Mouse (Mus musculus): Measurements from ENCODE around the gene Stk24.

The Stk24 gene

DNA sequence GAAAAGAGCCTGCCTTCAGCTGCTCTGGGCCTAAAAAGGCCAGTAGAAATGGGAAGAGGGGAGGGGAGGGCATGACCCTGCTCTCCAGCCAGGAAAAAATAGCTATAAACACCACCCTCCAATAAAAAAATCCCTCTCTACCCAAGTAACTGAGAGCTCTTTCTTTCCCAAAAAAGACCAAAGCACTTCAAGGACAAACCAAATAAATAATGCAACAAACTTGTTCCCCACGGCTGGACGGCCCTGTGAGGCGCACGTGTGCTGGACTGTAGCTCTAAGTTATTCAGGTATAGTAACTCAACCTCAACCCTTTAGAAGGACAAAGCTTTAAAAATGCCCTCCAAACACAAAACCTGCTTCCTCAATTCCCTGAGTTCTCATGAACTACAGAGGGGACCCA, 28.1 kb downstream of the Stk24 start:
- no peak for DNase-seq (ENCODE audit: low spot score in 2 of 2)

- no peak for DNase-seq (ENCODE audit: low spot score in 2 of 2)
Measured at GRCm38 (mm10) chr14:121350011-121350410, 29.8 kb downstream of the Stk24 start.

- DNase-seq (ENCODE audit: low spot score in 2 of 2), result no peak
Measured at GRCm38 (mm10) chr14:121349291-121349690, 30.5 kb downstream of the Stk24 start.

DNA sequence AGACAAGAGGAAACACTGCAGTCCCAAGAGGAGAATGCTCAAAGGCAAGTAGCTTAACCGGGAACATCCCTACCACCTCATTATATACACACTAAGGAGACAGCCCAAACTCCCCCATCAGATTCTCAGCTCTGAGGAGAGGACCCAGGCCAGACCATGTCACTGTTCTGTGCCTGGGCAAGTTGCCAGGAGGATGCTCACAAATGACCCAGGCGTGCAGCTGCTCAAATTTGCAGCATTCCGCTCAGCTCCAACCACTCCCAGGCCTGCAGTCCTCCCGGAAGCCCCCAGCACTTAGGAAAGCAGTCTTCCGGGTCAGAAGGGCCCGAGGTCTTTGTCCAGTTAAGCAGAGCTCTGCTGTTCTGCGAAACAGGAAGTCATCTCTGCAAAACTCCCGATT, 31.6 kb downstream of the Stk24 start:
- DNase-seq (ENCODE audit: low spot score in 2 of 2), result peak; percentile 54 to 73

- DNase-seq (ENCODE audit: low spot score in 2 of 2), result no peak
Measured at GRCm38 (mm10) chr14:121347134-121347533, 32.7 kb downstream of the Stk24 start.

GRCm38 (mm10) chr14:121346654-121347053, 33.2 kb downstream of the Stk24 start:
- DNase-seq (ENCODE audit: low spot score in 2 of 2), result no peak

DNA sequence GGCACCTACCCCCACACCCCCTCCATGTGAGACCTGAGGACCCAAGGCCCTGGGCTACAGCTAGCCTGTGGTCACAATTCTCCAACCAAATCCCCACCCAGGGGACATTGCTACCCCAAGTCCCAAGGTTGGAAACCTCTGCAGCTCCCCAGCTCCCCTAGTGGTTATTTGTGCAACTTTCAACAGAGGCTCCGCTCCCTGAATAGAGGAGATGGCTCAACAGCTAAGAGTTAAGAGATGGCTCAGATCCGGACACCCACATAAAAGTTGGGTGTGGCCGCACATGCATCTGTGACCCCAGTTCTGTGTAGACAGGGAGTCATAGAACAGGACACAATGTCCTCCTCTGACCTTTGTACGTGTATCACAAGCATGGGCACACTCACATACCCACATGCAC, 33.8 kb downstream of the Stk24 start:
- no peak for DNase-seq (ENCODE audit: low spot score in 2 of 2)

DNA sequence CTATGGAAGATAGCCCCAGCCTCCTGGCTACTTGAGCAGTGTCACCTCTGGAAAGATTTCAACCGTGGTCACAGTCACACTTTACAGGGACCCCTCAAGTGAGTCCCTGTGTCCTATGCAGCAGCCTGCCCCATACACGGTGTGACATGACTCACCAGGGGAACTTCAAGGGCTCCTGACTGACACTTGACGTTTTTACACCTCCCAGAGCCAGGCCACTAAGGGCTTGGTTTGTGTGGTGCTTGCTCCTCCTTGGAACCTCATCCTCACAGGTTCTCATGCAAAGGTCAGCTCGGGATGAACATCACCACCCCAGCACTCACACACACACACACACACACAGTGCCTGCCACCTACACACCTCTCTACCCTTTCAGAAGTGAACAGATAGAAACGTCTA, 34.9 kb downstream of the Stk24 start:
- DNase-seq (ENCODE audit: low spot score in 2 of 2), result no peak

GRCm38 (mm10) chr14:121342885-121343284, 36.9 kb downstream of the Stk24 start:
- DNase-seq (ENCODE audit: low spot score in 2 of 2), result no peak

GRCm38 (mm10) chr14:121339951-121340401, 39.8 kb downstream of the Stk24 start:
- DNase-seq (ENCODE audit: low spot score in 2 of 2), result peak; percentile 32 to 64

DNA sequence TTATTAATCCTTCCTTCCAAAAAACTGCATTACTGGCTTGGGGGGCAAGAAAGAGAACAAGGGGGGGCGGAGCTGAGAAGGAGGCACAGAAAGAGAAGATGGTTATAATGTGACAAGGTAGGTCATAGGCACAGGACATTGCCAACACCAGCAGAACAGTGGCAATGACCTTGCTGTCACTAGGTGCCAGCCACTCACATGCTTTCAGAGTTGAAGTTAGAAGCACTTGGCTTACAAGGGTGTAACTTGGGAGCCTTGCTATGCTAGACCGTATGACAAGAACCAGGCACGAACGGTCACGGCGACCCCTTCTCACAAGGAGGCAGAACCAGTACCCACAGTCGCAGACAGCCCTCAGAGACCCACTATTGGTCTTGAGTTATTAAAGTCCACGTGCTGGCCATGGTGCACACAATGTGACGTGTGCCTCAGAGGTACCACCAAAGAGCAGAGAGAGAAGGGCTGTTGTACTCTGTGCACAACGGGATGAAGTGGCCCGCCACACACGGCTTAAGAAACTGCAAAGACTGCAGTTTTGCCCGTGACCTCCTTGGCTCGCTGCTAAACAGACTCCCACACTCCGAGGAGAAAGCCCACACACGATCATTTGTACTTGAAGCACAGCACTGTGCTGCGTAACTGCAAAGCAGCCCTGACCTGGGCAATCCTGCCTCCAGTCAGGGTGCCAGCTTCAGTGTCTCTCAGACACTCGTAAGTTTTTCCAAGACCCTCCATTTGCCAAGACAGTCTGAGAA, 40.8 kb downstream of the Stk24 start:
- DNase-seq (ENCODE audit: low spot score in 2 of 2), result peak in 1 of 2 experiments; percentile 38

DNA sequence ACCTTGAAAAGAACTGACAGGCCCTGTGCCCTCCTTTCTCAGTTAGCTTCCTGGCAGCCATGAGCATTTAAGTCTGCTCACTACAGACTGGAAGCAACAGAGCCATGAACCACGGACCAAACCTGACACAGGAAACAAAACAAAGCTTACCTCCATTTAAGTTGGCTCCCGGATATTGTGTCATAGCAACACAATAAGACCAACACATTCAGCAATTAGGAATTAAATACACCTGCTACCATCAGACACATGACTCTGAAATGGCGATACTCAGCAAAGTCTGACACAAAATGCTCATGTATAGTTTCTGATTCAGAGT, 49.8 kb downstream of the Stk24 start:
- no peak for DNase-seq (ENCODE audit: low spot score in 2 of 2)

- DNase-seq (ENCODE audit: low spot score in 2 of 2), result no peak
Measured at GRCm38 (mm10) chr14:121329401-121330089, 50.3 kb downstream of the Stk24 start.

- DNase-seq (ENCODE audit: low spot score in 2 of 2), result no peak
Measured at GRCm38 (mm10) chr14:121328878-121329277, 50.9 kb downstream of the Stk24 start.

DNA sequence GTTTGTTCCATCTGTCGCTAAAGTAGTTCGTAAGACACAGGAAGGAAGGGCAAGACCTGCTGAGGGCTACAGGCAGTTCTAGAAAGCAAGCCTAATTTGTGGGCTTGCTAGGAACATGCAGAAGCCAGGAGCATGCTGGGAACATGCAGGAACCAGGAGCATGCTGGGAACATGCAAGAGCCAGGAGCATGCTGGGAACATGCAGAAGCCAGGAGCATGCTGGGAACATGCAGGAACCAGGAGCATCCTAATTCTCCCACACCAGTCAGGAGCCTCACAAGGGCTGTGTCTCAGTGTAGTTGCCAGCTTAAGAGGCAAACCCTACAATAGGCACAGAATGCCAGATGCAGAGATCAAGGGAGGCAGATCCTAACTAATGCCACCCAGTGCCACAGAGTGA, 53.4 kb downstream of the Stk24 start:
- no peak for DNase-seq (ENCODE audit: low spot score in 2 of 2)

DNA sequence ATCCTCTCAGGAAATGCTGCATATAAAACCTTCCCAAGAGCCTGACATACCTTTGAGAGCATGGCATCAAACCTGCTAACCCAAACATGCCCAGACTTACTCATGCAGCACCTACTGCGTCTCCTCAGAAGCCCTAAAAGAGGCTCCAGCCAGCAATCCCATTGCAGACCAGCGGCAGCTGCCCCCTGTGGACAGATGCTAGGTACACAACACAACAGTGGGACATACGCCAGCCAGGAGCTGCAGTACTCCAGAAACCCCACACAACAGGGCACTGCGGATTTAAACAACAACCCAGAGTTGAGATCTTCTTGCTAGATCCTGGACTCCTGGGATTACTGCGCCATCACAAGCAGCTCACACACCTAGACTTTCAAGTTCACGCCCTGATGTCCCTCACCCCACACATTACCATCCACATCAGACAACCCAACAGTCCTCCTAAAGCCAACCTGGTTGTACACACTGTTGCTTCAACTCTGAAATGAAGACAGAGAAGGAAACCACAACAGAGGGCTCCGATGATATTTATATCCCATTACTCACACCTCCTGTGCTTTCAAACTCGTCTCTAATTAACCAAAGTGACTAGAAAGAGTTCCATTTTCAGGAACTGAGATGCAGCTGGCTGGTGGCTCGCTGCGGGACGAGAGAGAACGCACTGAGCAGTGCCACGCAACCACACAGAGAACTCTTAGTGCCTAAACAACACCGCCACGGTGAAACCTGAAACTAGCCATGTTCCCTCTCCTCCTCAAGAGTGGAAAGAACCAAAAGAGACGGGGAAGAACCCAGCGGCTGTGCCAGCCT, 55.1 kb downstream of the Stk24 start:
- DNase-seq (ENCODE audit: low spot score in 2 of 2), result no peak

DNA sequence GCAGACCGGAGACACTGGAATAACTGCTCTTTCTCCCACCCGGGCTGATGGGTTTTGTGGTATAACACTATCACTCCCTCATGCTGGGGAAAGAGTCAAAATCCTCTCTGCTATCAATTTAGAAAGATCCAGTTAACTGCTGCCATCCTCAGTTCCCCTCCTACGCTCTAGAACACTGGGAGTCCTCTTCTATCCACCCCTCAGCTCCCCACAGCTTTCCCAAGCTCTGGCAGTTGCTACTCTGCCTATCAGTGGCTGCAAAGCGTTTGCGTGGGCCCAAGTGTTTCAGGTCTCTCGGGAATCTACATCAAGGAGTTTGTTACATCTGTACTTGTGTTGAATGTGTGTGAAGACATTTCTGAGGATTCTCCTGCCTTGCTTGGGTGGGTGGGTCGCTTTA, 57.2 kb downstream of the Stk24 start:
- no peak for DNase-seq (ENCODE audit: low spot score in 2 of 2)

DNA sequence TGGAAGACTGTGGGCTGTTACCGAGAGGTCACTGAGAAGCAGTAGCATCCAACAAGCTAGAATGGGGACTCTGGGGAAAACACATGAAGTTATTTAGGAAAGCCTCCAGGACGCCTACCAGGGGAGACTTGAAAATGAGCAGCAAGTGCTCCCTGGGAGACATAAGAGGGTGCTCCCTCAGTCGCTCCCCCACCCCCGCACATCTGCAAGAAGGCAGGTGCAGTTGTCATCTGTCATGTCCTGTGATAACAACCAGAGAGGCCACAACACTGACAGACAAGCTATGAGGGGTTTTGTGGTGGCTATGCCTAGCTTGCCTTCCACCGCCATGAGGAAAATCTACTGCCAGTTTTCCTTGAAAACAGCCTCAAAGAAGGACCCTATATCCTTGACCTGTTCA, 57.7 kb downstream of the Stk24 start:
- DNase-seq (ENCODE audit: low spot score in 2 of 2), result no peak

DNA sequence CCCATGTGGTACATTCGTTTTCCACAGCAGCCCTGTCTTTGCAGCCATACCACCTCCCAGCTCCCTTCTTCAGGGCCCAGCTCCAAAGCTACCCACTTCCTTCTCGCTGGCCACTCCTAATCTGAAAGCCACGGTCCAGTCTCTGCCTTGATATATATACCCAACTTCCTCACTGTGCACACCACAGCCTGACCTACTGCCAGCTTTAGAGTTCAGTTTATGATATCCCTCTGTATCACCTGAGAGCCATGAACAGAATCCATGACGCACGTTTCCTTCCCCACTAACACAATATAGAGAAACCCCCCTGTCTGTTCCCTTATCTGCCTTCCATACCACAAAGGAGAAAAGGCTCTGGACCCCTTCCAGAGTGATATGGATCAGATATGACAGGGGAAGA, 61.4 kb downstream of the Stk24 start:
- no peak for DNase-seq (ENCODE audit: low spot score in 2 of 2)

DNA sequence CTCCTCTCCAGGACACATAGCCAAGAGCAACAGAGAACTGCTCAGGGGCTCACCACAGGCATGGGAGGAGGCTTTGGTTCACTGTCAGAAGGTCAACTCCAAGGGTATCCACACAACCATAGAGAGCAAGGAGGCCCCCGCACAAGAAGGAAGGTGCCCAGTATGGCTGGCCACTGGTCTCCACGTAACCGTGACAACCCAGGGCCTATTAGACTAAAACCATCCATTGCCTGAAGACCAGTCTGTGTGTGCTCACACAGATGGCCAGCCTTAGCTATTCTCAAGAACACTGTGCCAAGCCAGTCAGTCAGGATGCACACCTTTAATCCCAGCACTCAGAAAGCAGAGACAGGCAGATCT, 62.5 kb downstream of the Stk24 start:
- DNase-seq (ENCODE audit: low spot score in 2 of 2), result no peak

GRCm38 (mm10) chr14:121316631-121317311, 63.0 kb downstream of the Stk24 start:
- DNase-seq (ENCODE audit: low spot score in 2 of 2), result no peak

GRCm38 (mm10) chr14:121316136-121316535, 63.7 kb downstream of the Stk24 start:
- DNase-seq (ENCODE audit: low spot score in 2 of 2), result no peak
